Mouse (Mus musculus) intestine, embryonic 16.5 days (tissue): ENCODE results near the gene Slc36a3. TPM values are rescaled to one million over a fixed set of nuclear protein-coding genes. Genes with fewer than 3 reads are reported as not detected.
"Not testable (repeated sequence)": the region's sequence is repeated elsewhere in the genome, so short reads cannot be mapped to it uniquely, and the experiment has no call there.

ENCODE experiments used
- ATAC-seq: fragments of 200-750 bp; cut with Nextera tagmentation; 2 replicates; pipeline ENCODE4 v1.8.0; 2017; ENCODE audit warnings: moderate TSS enrichment, moderate library complexity
- H3K27ac ChIP-seq: fragments of 300-500 bp; sonication (generic); 2 replicates; pipeline ENCODE4 v1.5.1; 2014; ENCODE audit warnings: mild to moderate bottlenecking, low read length
- H3K27me3 ChIP-seq: fragments of 300-500 bp; sonication (generic); replicated peaks from 2 replicates; pipeline ENCODE4 v1.6.1; 2014; ENCODE audit warnings: low read length, control low read depth, mixed read lengths; ENCODE audit not compliant: control insufficient read depth, insufficient read depth
- H3K36me3 ChIP-seq: fragments of 300-500 bp; sonication (generic); 2 replicates; pipeline ENCODE4 v1.6.1; 2014; ENCODE audit warnings: low read length, control low read depth; ENCODE audit not compliant: control insufficient read depth, insufficient read depth
- H3K4me1 ChIP-seq: fragments of 300-500 bp; sonication (generic); 2 replicates; pipeline ENCODE4 v1.6.1; 2014; ENCODE audit warnings: low read length, control low read depth, mixed read lengths; ENCODE audit not compliant: control insufficient read depth, insufficient read depth
- H3K4me2 ChIP-seq: fragments of 300-500 bp; sonication (generic); 2 replicates; pipeline ENCODE4 v1.6.1; 2014; ENCODE audit warnings: low read depth, low read length, control low read depth
- H3K4me3 ChIP-seq: fragments of 300-500 bp; sonication (generic); 2 replicates; pipeline ENCODE4 v1.5.1; 2014; ENCODE audit warnings: mild to moderate bottlenecking, low read length
- H3K9ac ChIP-seq: fragments of 300-500 bp; sonication (generic); 2 replicates; pipeline ENCODE4 v1.6.1; 2014; ENCODE audit warnings: low read depth, low read length
- H3K9me3 ChIP-seq: fragments of 300-500 bp; sonication (generic); 2 replicates; pipeline ENCODE4 v1.6.1; 2016; ENCODE audit warnings: low read length, control low read depth; ENCODE audit not compliant: control insufficient read depth
- WGBS: fragments of 180-500 bp; shearing (Covaris S2); extraction: QIAGEN DNeasy Blood & Tissue Kit; methylation state at CpG from one replicate; pipeline ENCODE4 v1.1.7; 2014; 5-methylcytosine and 5-hydroxymethylcytosine counted together
- polyA plus RNA-seq: library from polyadenylated mRNA; unstranded; fragments of >200 nt; fragmentation: Nextera tagmentation; extraction: Ambion mirVana; gene quantifications from 2 replicates; pipeline ENCODE4 v1.2.1, GENCODE M21; 2015

Gene Slc36a3
- polyA plus RNA-seq, 1 experiment from 2014 or later = not detected

DNA sequence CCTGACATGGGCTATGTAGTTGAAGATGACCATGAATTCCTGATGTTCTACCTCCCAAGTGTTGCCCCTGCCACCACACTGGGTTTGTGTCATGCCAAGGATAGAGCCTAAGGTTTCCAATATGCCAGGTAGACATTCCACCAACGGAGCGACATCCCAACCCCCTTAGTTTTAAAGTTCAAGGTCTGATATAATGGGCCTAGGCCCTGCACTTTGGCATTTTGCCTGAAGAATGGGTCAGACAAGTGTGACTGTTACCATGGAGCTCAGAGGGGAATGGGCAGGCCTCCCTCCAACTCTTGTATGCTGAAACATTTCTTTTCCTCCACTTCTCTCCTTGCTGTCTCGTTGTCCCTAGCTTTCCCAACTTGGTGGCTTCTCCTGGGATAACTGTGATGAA is 48.3 kb downstream of the Slc36a3 start:
- ATAC-seq = no peak
- Histone ChIP-seq H3K9ac (no peak overlapping the region), H3K9me3 (no peaks in the 10 kb centered on the region), H3K36me3 (no peaks in the 10 kb centered on the region), H3K4me3 (no peak overlapping the region), H3K4me2 (no peak overlapping the region), H3K4me1 (peaks cover 3% of the 10 kb centered on the region), H3K27ac (no peak overlapping the region), H3K27me3 (no peaks in the 10 kb centered on the region)
- 89% methylated on average over 3 of the region's 3 CpGs for WGBS

DNA sequence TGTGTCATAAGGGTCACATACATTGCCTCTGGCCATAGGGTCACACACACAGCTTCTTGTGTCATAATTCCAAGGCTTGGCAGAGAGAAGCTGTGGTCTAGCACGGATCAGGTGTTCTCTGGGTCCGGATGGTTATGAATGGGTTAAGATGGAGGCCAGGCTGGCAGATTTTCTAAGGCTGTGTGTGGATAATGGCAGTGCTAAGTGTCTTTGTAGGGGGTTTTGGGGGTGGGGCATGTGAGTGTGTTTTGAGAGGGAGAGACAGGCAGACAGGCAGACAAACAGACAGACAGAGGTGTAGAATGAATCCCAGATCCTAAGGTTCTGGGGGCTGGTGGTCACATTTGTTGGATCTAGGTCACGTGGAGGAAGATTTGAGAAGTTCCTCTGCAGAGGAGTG is 49.5 kb downstream of the Slc36a3 start:
- no peak overlapping the region for H3K27ac ChIP-seq
- no peak overlapping the region for H3K9ac ChIP-seq
- H3K9me3 ChIP-seq = no peaks in the 10 kb centered on the region
- no peaks in the 10 kb centered on the region for H3K27me3 ChIP-seq
- ATAC-seq = no peak
- no peak overlapping the region for H3K4me2 ChIP-seq
- H3K4me3 ChIP-seq = no peak overlapping the region
- no peaks in the 10 kb centered on the region for H3K36me3 ChIP-seq
- WGBS = 82% methylated on average over 3 of the region's 3 CpGs
- H3K4me1 ChIP-seq = peaks cover 3% of the 10 kb centered on the region

DNA sequence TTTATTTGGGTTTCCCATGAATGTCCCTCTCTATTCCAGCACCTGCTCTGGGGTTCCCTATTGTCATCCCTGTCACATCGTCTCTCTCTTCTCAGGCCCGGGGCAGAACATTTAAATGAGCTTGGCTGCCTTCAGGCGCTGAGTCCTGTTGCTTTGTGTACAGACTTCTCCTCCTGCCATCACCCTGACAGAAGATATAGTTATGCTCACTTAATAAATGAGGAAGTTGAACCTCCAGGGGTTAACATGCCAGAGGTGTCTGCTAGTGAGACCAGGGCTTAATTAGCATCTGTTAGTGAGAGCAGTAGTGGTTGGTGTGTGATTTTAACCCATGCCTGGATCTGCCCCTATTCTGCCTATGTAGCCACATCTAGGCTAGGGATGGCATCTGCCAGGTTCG is 51.6 kb downstream of the Slc36a3 start:
- ATAC-seq = no peak
- Histone ChIP-seq H3K4me2 (no peak overlapping the region), H3K27ac (no peak overlapping the region), H3K4me1 (peaks cover 3% of the 10 kb centered on the region), H3K9me3 (no peaks in the 10 kb centered on the region), H3K9ac (no peak overlapping the region), H3K36me3 (no peaks in the 10 kb centered on the region), H3K27me3 (no peaks in the 10 kb centered on the region), H3K4me3 (no peak overlapping the region)
- WGBS = 67% methylated on average over 4 of the region's 4 CpGs

DNA sequence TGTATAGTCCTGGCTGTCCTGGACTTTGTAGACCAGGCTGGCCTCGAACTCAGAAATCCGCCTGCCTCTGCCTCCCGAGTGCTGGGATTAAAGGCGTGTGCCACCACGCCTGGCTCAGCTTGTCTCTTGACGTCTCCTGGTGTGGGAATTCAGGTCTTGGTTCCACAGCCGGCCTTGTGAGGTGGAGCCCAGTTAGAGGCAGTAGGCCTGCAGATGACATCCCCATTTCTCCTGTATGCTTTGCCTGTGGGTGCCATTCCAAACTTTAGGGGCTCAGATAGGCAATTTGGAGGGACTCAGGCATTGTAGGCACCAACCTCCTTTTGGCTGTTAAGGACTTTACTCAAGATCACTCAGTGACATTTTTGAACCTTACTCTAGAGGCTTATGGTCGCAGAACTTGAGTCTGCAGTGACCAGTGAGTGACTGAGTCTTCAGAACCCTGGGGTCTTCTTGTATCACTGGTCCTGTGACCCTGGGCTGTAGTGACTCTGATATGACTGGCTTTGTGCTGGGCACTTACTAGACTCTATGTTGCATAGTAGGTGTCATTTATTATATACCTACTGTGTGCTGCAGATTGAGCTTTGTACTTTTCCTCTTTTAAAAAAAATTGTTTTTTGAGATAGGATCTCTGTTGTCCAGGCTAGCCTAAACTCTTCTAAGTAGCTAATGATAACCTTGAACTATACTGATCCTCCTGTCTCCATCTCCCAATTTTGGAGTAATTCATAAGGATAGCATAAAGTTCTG is 52.3 kb downstream of the Slc36a3 start:
- no peak for ATAC-seq
- WGBS = 91% methylated on average over 8 of the region's 8 CpGs

DNA sequence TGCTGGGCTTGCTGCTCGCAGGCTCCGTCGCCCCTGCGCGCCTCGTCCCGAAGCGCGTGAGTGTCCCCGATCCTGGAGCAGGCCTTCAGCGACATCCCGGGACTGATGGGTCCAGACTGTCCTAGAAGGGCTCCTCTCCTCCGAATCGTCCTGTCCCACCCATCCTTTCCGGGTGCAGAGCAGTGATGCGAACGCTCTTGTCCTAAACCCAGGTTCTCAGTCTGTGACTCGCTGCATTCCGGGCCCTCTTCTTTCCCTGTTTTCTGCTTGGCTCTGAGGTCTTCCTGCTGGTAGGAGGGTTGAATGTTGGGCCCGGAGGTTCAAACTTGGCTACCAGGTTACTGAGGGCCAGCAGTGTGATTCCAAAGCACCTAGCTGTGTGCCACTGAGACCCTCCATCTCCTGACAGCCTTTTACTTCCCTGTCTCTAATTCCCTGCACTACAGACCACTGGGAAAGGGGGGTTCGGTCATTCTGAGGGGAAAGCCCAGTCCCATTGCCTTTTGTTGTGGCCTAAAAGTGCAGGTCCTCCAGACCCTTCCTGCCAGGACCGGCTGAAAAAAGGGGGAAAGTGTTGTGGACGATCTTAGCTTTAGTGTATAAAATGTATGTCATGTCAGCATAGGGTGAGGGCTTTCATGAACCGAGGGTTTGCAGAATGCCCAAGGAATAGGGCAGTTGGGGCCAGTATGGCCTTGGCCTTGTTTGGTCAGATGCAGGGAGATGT is 53.2 kb downstream of the Slc36a3 start:
- no peak overlapping the region; the same call in 1 of the 2 replicates for H3K27ac ChIP-seq
- H3K4me2 ChIP-seq = peak overlapping the region; percentile 84
- peak overlapping the region; percentile 74 for H3K9ac ChIP-seq
- ATAC-seq = no peak
- H3K27me3 ChIP-seq = no peaks in the 10 kb centered on the region
- peaks cover 3% of the 10 kb centered on the region for H3K4me1 ChIP-seq
- WGBS = 16% methylated on average over 24 of the region's 24 CpGs
- no peaks in the 10 kb centered on the region for H3K9me3 ChIP-seq
- H3K36me3 ChIP-seq = no peaks in the 10 kb centered on the region
- H3K4me3 ChIP-seq = peak overlapping the region; percentile 62

More for the DNA sequence above, 52.3 kb downstream of the Slc36a3 start:
- Histone ChIP-seq H3K4me3 (no peak overlapping the region; the same call in 1 of the 2 replicates), H3K4me2 (no peak overlapping the region), H3K4me1 (peaks cover 3% of the 10 kb centered on the region), H3K36me3 (no peaks in the 10 kb centered on the region), H3K27ac (no peak overlapping the region), H3K9ac (no peak overlapping the region), H3K9me3 (no peaks in the 10 kb centered on the region), H3K27me3 (no peaks in the 10 kb centered on the region)

DNA sequence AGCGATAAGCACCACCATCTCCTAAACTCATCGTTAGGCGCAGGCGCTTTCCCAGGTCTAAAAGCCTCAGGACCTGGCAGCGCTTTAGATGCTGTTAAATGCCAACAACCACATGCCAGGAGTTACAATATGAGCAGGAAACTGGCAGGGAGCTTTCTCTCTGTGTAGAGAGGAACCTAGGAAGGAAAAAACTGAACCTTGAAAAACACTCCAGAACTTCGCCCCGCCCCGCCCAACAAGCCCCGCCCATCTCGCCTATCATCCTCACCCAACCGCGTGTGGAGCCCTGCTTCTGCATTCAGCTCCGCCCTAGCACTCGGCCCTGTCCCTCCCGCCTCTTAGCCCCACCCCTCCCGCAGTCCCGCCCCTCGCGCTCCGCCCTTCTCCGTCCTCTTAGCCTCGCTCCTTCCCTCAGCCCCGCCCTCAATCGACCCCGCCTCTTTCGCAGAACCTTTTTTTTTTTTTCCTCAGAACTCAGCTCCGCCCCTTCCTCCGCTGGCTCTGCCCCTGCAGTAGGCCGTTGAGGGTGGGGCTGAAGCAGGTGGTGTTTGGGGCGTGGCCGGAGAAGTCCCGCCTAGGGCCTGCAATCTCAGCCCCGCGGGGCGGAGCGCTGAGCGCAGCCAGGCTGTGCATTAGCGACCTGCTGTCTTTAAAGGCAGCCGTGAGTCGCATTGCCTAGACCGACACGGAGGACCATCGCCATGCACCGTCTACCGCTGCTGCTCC is 53.9 kb downstream of the Slc36a3 start, which contains the start of gene Gm2a:
Gm2a (plus strand) TSS at position 653 of the 726 bp plus-strand sequence.
- H3K4me2 ChIP-seq = peak within 1 kb of the TSS; percentile 84
- under 1% methylated on average over 44 of the region's 45 CpGs for WGBS
- H3K9me3 ChIP-seq = no peaks in the 10 kb centered on the region
- no peaks in the 10 kb centered on the region for H3K27me3 ChIP-seq
- H3K27ac ChIP-seq = peak within 1 kb of the TSS; percentile 88
- H3K36me3 ChIP-seq = no peaks in the 10 kb centered on the region
- ATAC-seq = peak; percentile 97
- peak within 1 kb of the TSS; percentile 74 for H3K9ac ChIP-seq
- H3K4me3 ChIP-seq = peak within 1 kb of the TSS; percentile 62
- peaks cover 3% of the 10 kb centered on the region for H3K4me1 ChIP-seq

DNA sequence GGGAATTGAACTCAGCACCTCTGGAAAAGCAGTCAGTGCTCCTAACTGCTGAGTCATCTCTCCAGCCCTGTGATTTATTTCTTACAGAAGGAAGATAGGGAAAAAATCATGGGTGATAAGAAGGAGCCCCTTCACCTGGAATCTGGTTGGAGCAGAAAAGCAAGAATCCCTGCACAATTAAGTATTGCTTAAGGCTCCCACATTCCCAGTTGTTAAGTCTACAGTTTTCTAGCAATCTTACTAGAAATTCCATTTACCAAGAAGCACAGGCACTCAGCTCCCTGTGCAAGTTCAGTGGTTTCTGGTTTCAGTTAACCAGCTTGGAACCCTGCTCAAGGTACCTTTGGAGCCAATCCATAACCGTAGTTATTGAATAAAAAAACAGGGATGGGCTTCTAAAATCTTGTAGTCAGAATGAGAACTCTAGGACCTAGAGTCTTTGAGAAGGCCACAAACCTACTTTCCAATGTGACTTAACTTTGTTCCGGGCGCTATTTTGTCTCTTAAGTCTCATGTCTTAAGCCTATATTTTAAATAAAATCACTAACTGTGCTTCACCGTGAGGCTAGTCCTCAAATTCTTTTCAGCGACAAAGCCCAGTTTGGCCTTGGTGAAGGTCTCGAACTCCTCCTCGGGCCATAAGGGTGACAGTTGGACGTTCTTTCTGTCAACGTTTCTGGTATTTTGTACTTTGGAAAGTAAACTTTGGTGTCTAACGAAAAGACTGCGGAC is 54.6 kb downstream of the Slc36a3 start:
- Histone ChIP-seq H3K36me3 (no peaks in the 10 kb centered on the region), H3K9me3 (no peaks in the 10 kb centered on the region), H3K27ac (peak overlapping the region; percentile 88), H3K27me3 (no peaks in the 10 kb centered on the region), H3K4me3 (peak overlapping the region; percentile 47), H3K4me2 (peak overlapping the region; percentile 84), H3K4me1 (peaks cover 3% of the 10 kb centered on the region), H3K9ac (peak overlapping the region; percentile 53)
- 22% methylated on average over 11 of the region's 11 CpGs for WGBS
- no peak for ATAC-seq

DNA sequence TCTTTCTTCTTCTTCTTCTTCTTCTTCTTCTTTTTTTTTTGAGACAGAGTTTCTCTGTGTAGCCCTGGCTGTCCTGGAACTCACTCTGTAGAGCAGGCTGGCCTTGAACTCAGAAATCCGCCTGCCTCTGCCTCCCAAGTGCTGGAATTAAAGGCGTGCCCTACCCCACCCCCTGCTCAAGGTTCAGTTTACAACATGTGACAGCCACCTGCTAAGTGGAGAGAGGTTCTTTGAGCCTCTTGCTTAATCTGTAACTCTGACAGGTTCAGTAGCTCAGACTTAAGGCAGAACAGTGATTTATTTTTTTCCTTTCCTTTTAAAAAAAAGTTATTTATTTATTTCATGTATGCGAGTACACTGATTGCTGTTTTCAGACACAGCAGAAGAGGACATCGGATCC is 55.2 kb downstream of the Slc36a3 start:
- not testable (repeated sequence) for ATAC-seq, H3K4me3 ChIP-seq, H3K27ac ChIP-seq, H3K36me3 ChIP-seq, H3K9me3 ChIP-seq, H3K9ac ChIP-seq, H3K27me3 ChIP-seq, H3K4me1 ChIP-seq, H3K4me2 ChIP-seq
- WGBS = 75% methylated on average over 4 of the region's 4 CpGs

DNA sequence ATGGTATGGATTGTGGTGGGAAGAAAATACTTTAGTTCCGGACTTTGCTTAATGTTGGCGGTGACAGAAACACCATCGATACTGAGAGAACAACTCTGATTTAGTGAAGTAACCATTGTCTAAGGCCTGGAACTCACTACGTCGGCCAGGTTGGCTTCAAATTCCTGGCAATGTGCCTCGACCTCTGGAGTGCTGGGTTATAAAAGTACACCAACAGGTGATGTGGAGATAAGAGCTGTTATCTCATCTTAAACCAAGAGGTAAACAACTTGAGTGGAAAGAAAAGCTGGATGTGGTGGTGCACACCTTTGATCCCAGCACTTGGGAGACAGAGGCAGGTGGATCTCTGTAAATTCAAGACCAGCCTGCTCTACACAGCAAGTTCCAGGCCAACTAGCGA is 58.4 kb downstream of the Slc36a3 start:
- Histone ChIP-seq H3K27ac (no peak overlapping the region), H3K4me3 (no peak overlapping the region), H3K9me3 (no peaks in the 10 kb centered on the region), H3K4me2 (no peak overlapping the region), H3K27me3 (no peaks in the 10 kb centered on the region), H3K4me1 (no peaks in the 10 kb centered on the region), H3K36me3 (no peaks in the 10 kb centered on the region), H3K9ac (no peak overlapping the region)
- no peak for ATAC-seq
- 72% methylated on average over 7 of the region's 7 CpGs for WGBS
